Mouse (Mus musculus): ENCODE measurements around the gene Pygl.

- TF ChIP-seq POLR2A (IDR thresholded peaks at IDR 0.05; ENCODE audit: insufficient read depth, low read depth, low read length) (no peak), CTCF (IDR thresholded peaks at IDR 0.05; ENCODE audit: insufficient read depth, low read depth, low read length) (no peak)
Observed at GRCm38 (mm10) chr12:70251210-70251884, 20.1 kb upstream of the Pygl start.

All from olfactory bulb, adult 2 months (tissue).